In genomic region chr9:64775491-64775890, GRCm38 (mm10) we compare ENCODE assay signal across 18 mouse cellular contexts. TPM values are rescaled to one million over a fixed set of nuclear protein-coding genes. Genes with fewer than 3 reads are reported as not detected.
DNase-seq lines count a peak whose midpoint lies in the region; ATAC-seq and TF ChIP-seq lines count a peak whose summit lies in the region.
"Had no signal": no experiment of that assay in that cellular context is flagged by ENCODE, and none has a peak within 500 bp of the region (broad histone marks: within the 10 kb centered on the region; RNA-seq: fewer than 3 reads in every experiment).

No protein-coding gene starts in this region.

- DNase-seq in heart, postnatal 4 days, result no peak
- DNase-seq in left cerebral cortex, adult 2 months (ENCODE audit: extremely low spot score in 1 of 2, low spot score in 2 of 2), result no peak
- no peak for DNase-seq in left cerebral cortex, adult 11 months (ENCODE audit: low spot score)
- DNase-seq in NIH3T3 (ENCODE audit: low read depth), result peak; percentile 41
- peak; percentile 30 for DNase-seq in brain, adult 2 months (ENCODE audit: low read depth, low spot score)
- DNase-seq in spleen, adult 12 weeks (ENCODE audit: low spot score), result no peak
- DNase-seq: cerebellum, adult 9-11 months; kidney, adult 2 months; kidney, postnatal 10 days; liver, embryonic 13.5 days; lung, postnatal 14 days; retina, postnatal 1 day; thymus, postnatal 36 days had no signal

- H3K27ac ChIP-seq in heart, embryonic 14.5 days (replicated peaks in 1 of 2; ENCODE audit: control insufficient read depth in 1 of 2, insufficient read depth in 1 of 2, low read depth in 2 of 2, low read length in 2 of 2), result peak overlapping the region; percentile 13 to 81; a peak in 2 of 4 replicates
- H3K27ac ChIP-seq in left cerebral cortex, adult 2 months, result peak overlapping the region; percentile 68; the same call in 1 of the 2 replicates
- H3K27ac ChIP-seq: embryonic facial prominence, embryonic 12.5 days; limb, embryonic 10.5 days had no signal

- WGBS in heart, embryonic 14.5 days, result 69% methylated on average over 4 of the region's 4 CpGs

- H3K36me3 ChIP-seq in heart, embryonic 14.5 days (ENCODE audit: control insufficient read depth, insufficient read depth, low read length), result no peaks in the 10 kb centered on the region
- H3K36me3 ChIP-seq: embryonic facial prominence, embryonic 12.5 days; limb, embryonic 10.5 days; liver, embryonic 13.5 days had no signal

- no peaks in the 10 kb centered on the region for H3K27me3 ChIP-seq in heart, embryonic 14.5 days (ENCODE audit: control insufficient read depth, insufficient read depth, low read length)
- H3K27me3 ChIP-seq: embryonic facial prominence, embryonic 12.5 days; forebrain, embryonic 13.5 days; liver, embryonic 13.5 days had no signal

- H3K9me3 ChIP-seq in heart, embryonic 14.5 days (ENCODE audit: control insufficient read depth, low read length), result no peaks in the 10 kb centered on the region
- H3K9me3 ChIP-seq: embryonic facial prominence, embryonic 12.5 days; forebrain, embryonic 13.5 days; limb, embryonic 10.5 days; liver, embryonic 13.5 days had no signal

- no peak overlapping the region for H3K4me2 ChIP-seq in heart, embryonic 14.5 days (ENCODE audit: low read length)
- H3K4me2 ChIP-seq: embryonic facial prominence, embryonic 12.5 days; forebrain, embryonic 13.5 days; liver, embryonic 13.5 days had no signal

- intact Hi-C loops in left cerebral cortex, adult 2 months (cut with DNase I), result loop anchor here (5.0 kb wide), 2 partner anchors 87 to 162 kb away; no protein-coding TSS in a partner anchor

- H3K4me1 ChIP-seq in heart, embryonic 14.5 days (ENCODE audit: control insufficient read depth in 2 of 2, insufficient read depth in 2 of 2, low read length in 2 of 2), result peaks cover 16 to 27% of the 10 kb centered on the region in 2 experiments; a peak in 3 of 4 replicates

- ATAC-seq in heart, embryonic 14.5 days (ENCODE audit: insufficient number of reproducible peaks, insufficient read depth, low FRiP score, low read depth), result no peak
- ATAC-seq: forebrain, embryonic 13.5 days had no signal

- H3K4me3 ChIP-seq in heart, embryonic 14.5 days (ENCODE audit: control insufficient read depth in 1 of 2, insufficient read depth in 1 of 2, low read depth in 1 of 2, low read length in 2 of 2), result no peak overlapping the region
- H3K4me3 ChIP-seq in left cerebral cortex, adult 2 months, result no peak overlapping the region
- H3K4me3 ChIP-seq: embryonic facial prominence, embryonic 12.5 days; erythroblast, embryonic 14.5 days; forebrain, embryonic 13.5 days; limb, embryonic 10.5 days; liver, embryonic 13.5 days had no signal

- H3K9ac ChIP-seq in heart, embryonic 14.5 days (ENCODE audit: low read length), result no peak overlapping the region
- H3K9ac ChIP-seq: embryonic facial prominence, embryonic 12.5 days; forebrain, embryonic 13.5 days; liver, embryonic 13.5 days had no signal

- TF ChIP-seq CTCF in left cerebral cortex, adult 2 months (IDR thresholded peaks at IDR 0.05), result no peak

RNA-seq across cellular contexts. Expression of gene Dennd4a, which starts 35.6 kb away (rescaled TPM):
- 6.0 and 7.0 TPM in 2 replicates for polyA plus RNA-seq in heart, embryonic 14.5 days (2014; fragmentation: Nextera tagmentation; extraction: Ambion mirVana)
- 10 to 100 TPM; 13.8 to 16.9 TPM for total RNA-seq in heart, postnatal 4 days (2021)
- 10 to 100 TPM; 58.8 to 63.3 TPM for total RNA-seq in left cerebral cortex, adult 2 months (2021)

RNA-seq across cellular contexts. Expression of gene Rab11a, which starts 37.9 kb away (rescaled TPM):
- polyA plus RNA-seq in heart, embryonic 14.5 days (2014; fragmentation: Nextera tagmentation; extraction: Ambion mirVana), result 390 and 408 TPM in 2 replicates
- 100 to 1,000 TPM; 268 to 285 TPM for total RNA-seq in heart, postnatal 4 days (2021)
- 100 to 1,000 TPM; 232 to 250 TPM for total RNA-seq in left cerebral cortex, adult 2 months (2021)

Comparison
In these comparisons a context has a peak if more than half of its experiments do, and no peak if none do; other contexts are left out.
1. DNase-seq: peak in NIH3T3 (single experiment) and brain, adult 2 months (single experiment); none in heart, postnatal 4 days (single experiment), left cerebral cortex, adult 2 months (0 of 2), left cerebral cortex, adult 11 months (single experiment) and spleen, adult 12 weeks (single experiment).